Mouse (Mus musculus) midbrain, embryonic 15.5 days (tissue): ENCODE results near the gene Hoxd4. TPM values are rescaled to one million over a fixed set of nuclear protein-coding genes. Genes with fewer than 3 reads are reported as not detected.

Source experiments
- ATAC-seq: fragments of 200-750 bp; cut with Nextera tagmentation; replicated peaks from 2 replicates; pipeline ENCODE4 v1.8.0; 2017; ENCODE audit warnings: moderate TSS enrichment
- H3K27ac ChIP-seq: fragments of 300-500 bp; sonication (generic); 2 replicates; pipeline ENCODE4 v1.5.1; 2015; ENCODE audit warnings: mild to moderate bottlenecking, inconsistent platforms
- H3K27me3 ChIP-seq: fragments of 300-500 bp; sonication (generic); replicated peaks from 2 replicates; pipeline ENCODE4 v1.6.1; 2015; ENCODE audit warnings: inconsistent platforms
- H3K36me3 ChIP-seq: fragments of 300-500 bp; sonication (generic); replicated peaks from 2 replicates; pipeline ENCODE4 v1.6.1; 2015; ENCODE audit warnings: inconsistent platforms
- H3K4me1 ChIP-seq: fragments of 300-500 bp; sonication (generic); 2 replicates; pipeline ENCODE4 v1.6.1; 2015; ENCODE audit warnings: inconsistent platforms
- H3K4me2 ChIP-seq: fragments of 300-500 bp; sonication (generic); 2 replicates; pipeline ENCODE4 v1.6.1; 2015; ENCODE audit warnings: inconsistent platforms, mild to moderate bottlenecking, moderate library complexity
- H3K4me3 ChIP-seq: fragments of 300-500 bp; sonication (generic); 2 replicates; pipeline ENCODE4 v1.5.1; 2015; ENCODE audit warnings: mild to moderate bottlenecking, inconsistent platforms
- H3K9ac ChIP-seq: fragments of 300-500 bp; sonication (generic); 2 replicates; pipeline ENCODE4 v1.6.1; 2015; ENCODE audit warnings: mild to moderate bottlenecking, inconsistent platforms
- H3K9me3 ChIP-seq: fragments of 300-500 bp; sonication (generic); 2 replicates; pipeline ENCODE4 v1.6.1; 2016; ENCODE audit warnings: inconsistent platforms
- WGBS: fragments of 180-500 bp; shearing (Covaris S2); methylation state at CpG from one replicate; pipeline ENCODE4 v1.1.7; 2015; ENCODE audit warnings: mixed read lengths; 5-methylcytosine and 5-hydroxymethylcytosine counted together
- polyA plus RNA-seq: library from polyadenylated mRNA; unstranded; fragments of >200 nt; fragmentation: Nextera tagmentation; extraction: Ambion mirVana; gene quantifications from 2 replicates; pipeline ENCODE4 v1.2.1, GENCODE M21; 2015

Gene Hoxd4
- polyA plus RNA-seq, 1 experiment from 2014 or later, result not detected

- Histone ChIP-seq H3K9ac (no peak overlapping the region), H3K4me3 (no peak overlapping the region), H3K27ac (no peak overlapping the region), H3K36me3 (no peaks in the 10 kb centered on the region), H3K9me3 (no peaks in the 10 kb centered on the region), H3K4me1 (no peaks in the 10 kb centered on the region), H3K4me2 (no peak overlapping the region), H3K27me3 (peaks cover 99% of the 10 kb centered on the region)
- 6% methylated on average over 2 of the region's 2 CpGs for WGBS
- ATAC-seq, result no peak
Observed at GRCm38 (mm10) chr2:74720384-74720783, 8.7 kb downstream of the Hoxd4 start.

- Histone ChIP-seq H3K4me2 (no peak overlapping the region), H3K27ac (no peak overlapping the region), H3K4me3 (no peak overlapping the region), H3K9ac (no peak overlapping the region), H3K36me3 (no peaks in the 10 kb centered on the region), H3K27me3 (peaks cover 99% of the 10 kb centered on the region), H3K9me3 (no peaks in the 10 kb centered on the region), H3K4me1 (no peaks in the 10 kb centered on the region)
- no peak for ATAC-seq
- WGBS, result 2% methylated on average over 5 of the region's 5 CpGs
Observed at GRCm38 (mm10) chr2:74720955-74721491, 9.3 kb downstream of the Hoxd4 start.

- no peak overlapping the region for H3K4me2 ChIP-seq
- no peak overlapping the region for H3K27ac ChIP-seq
- H3K9ac ChIP-seq, result no peak overlapping the region
- no peaks in the 10 kb centered on the region for H3K36me3 ChIP-seq
- H3K9me3 ChIP-seq, result no peaks in the 10 kb centered on the region
- H3K4me1 ChIP-seq, result 0 out of 2 replicates have a peak, but pooled peaks cover 2% of the 10 kb centered on the region
- ATAC-seq, result no peak
- H3K27me3 ChIP-seq, result peaks cover 99% of the 10 kb centered on the region
- 5% methylated on average over 6 of the region's 6 CpGs for WGBS
- H3K4me3 ChIP-seq, result no peak overlapping the region
Observed at GRCm38 (mm10) chr2:74721882-74722281, 10.2 kb downstream of the Hoxd4 start.

- Histone ChIP-seq H3K4me1 (0 out of 2 replicates have a peak, but pooled peaks cover 3% of the 10 kb centered on the region), H3K27me3 (peaks cover 99% of the 10 kb centered on the region), H3K9ac (no peak overlapping the region), H3K4me3 (no peak overlapping the region), H3K9me3 (no peaks in the 10 kb centered on the region), H3K36me3 (no peaks in the 10 kb centered on the region), H3K27ac (no peak overlapping the region), H3K4me2 (no peak overlapping the region)
- 4% methylated on average over 8 of the region's 8 CpGs for WGBS
- ATAC-seq, result no peak
Observed at GRCm38 (mm10) chr2:74722949-74723348, 11.2 kb downstream of the Hoxd4 start.

GRCm38 (mm10) chr2:74724244-74725015, 12.7 kb downstream of the Hoxd4 start:
- Histone ChIP-seq H3K4me1 (0 out of 2 replicates have a peak, but pooled peaks cover 3% of the 10 kb centered on the region), H3K9me3 (no peaks in the 10 kb centered on the region), H3K36me3 (no peaks in the 10 kb centered on the region), H3K4me3 (no peak overlapping the region), H3K27ac (no peak overlapping the region), H3K27me3 (peaks cover 99% of the 10 kb centered on the region), H3K4me2 (no peak overlapping the region), H3K9ac (no peak overlapping the region)
- 7% methylated on average over 7 of the region's 7 CpGs for WGBS
- no peak for ATAC-seq

- Histone ChIP-seq H3K9me3 (no peaks in the 10 kb centered on the region), H3K4me2 (no peak overlapping the region), H3K27me3 (peaks cover 97% of the 10 kb centered on the region), H3K27ac (no peak overlapping the region), H3K4me3 (no peak overlapping the region), H3K9ac (no peak overlapping the region), H3K4me1 (0 out of 2 replicates have a peak, but pooled peaks cover 3% of the 10 kb centered on the region), H3K36me3 (no peaks in the 10 kb centered on the region)
- ATAC-seq, result no peak
- 2% methylated on average over 17 of the region's 17 CpGs for WGBS
Observed at GRCm38 (mm10) chr2:74725171-74725570, 13.4 kb downstream of the Hoxd4 start.

- no peak within 1 kb of the TSS for H3K27ac ChIP-seq
- no peak within 1 kb of the TSS for H3K4me3 ChIP-seq
- no peaks in the 10 kb centered on the region for H3K36me3 ChIP-seq
- H3K9me3 ChIP-seq, result no peaks in the 10 kb centered on the region
- H3K9ac ChIP-seq, result no peak within 1 kb of the TSS
- ATAC-seq, result no peak
- H3K4me1 ChIP-seq, result 0 out of 2 replicates have a peak, but pooled peaks cover 3% of the 10 kb centered on the region
- peaks cover 96% of the 10 kb centered on the region for H3K27me3 ChIP-seq
- H3K4me2 ChIP-seq, result peak within 1 kb of the TSS; percentile 6; the same call in 1 of the 2 replicates
- 3% methylated on average over 5 of the region's 5 CpGs for WGBS
Observed at GRCm38 (mm10) chr2:74726551-74726950, 14.8 kb downstream of the Hoxd4 start, which contains the start of gene Gm28230. Gm28230 (plus strand) TSS chr2:74726728.

- peaks cover 96% of the 10 kb centered on the region for H3K27me3 ChIP-seq
- H3K27ac ChIP-seq, result no peak overlapping the region
- no peak overlapping the region for H3K4me3 ChIP-seq
- peak overlapping the region; percentile 6; the same call in 1 of the 2 replicates for H3K4me2 ChIP-seq
- H3K36me3 ChIP-seq, result no peaks in the 10 kb centered on the region
- H3K9me3 ChIP-seq, result no peaks in the 10 kb centered on the region
- no peak overlapping the region for H3K9ac ChIP-seq
- under 1% methylated on average over 43 of the region's 43 CpGs for WGBS
- ATAC-seq, result no peak
- H3K4me1 ChIP-seq, result 0 out of 2 replicates have a peak, but pooled peaks cover 3% of the 10 kb centered on the region
Observed at GRCm38 (mm10) chr2:74726973-74727639, 15.4 kb downstream of the Hoxd4 start.

GRCm38 (mm10) chr2:74727640-74728302, 16.0 kb downstream of the Hoxd4 start:
- Histone ChIP-seq H3K36me3 (no peaks in the 10 kb centered on the region), H3K9me3 (no peaks in the 10 kb centered on the region), H3K27ac (no peak overlapping the region), H3K4me1 (0 out of 2 replicates have a peak, but pooled peaks cover 3% of the 10 kb centered on the region), H3K9ac (no peak overlapping the region), H3K4me3 (no peak overlapping the region), H3K4me2 (no peak overlapping the region), H3K27me3 (peaks cover 96% of the 10 kb centered on the region)
- no peak for ATAC-seq
- WGBS, result 1% methylated on average over 25 of the region's 25 CpGs

GRCm38 (mm10) chr2:74728303-74728680, 16.6 kb downstream of the Hoxd4 start:
- peaks cover 94% of the 10 kb centered on the region for H3K27me3 ChIP-seq
- no peak overlapping the region for H3K9ac ChIP-seq
- 0 out of 2 replicates have a peak, but pooled peaks cover 3% of the 10 kb centered on the region for H3K4me1 ChIP-seq
- H3K4me2 ChIP-seq, result no peak overlapping the region
- H3K27ac ChIP-seq, result no peak overlapping the region
- ATAC-seq, result no peak
- H3K9me3 ChIP-seq, result no peaks in the 10 kb centered on the region
- no peaks in the 10 kb centered on the region for H3K36me3 ChIP-seq
- under 1% methylated on average over 13 of the region's 13 CpGs for WGBS
- H3K4me3 ChIP-seq, result no peak overlapping the region

- WGBS, result 1% methylated on average over 8 of the region's 8 CpGs
- no peak overlapping the region for H3K4me2 ChIP-seq
Observed at GRCm38 (mm10) chr2:74730331-74730730, 18.6 kb downstream of the Hoxd4 start.

GRCm38 (mm10) chr2:74731055-74731454, 19.3 kb downstream of the Hoxd4 start:
- H3K4me1 ChIP-seq, result peaks cover 5% of the 10 kb centered on the region
- H3K4me3 ChIP-seq, result no peak overlapping the region
- no peaks in the 10 kb centered on the region for H3K36me3 ChIP-seq
- H3K27ac ChIP-seq, result no peak overlapping the region
- no peaks in the 10 kb centered on the region for H3K9me3 ChIP-seq
- peaks cover 93% of the 10 kb centered on the region for H3K27me3 ChIP-seq
- H3K4me2 ChIP-seq, result no peak overlapping the region
- no peak for ATAC-seq
- H3K9ac ChIP-seq, result no peak overlapping the region

More at GRCm38 (mm10) chr2:74730331-74730730, 18.6 kb downstream of the Hoxd4 start:
- ATAC-seq, result no peak
- Histone ChIP-seq H3K36me3 (no peaks in the 10 kb centered on the region), H3K27ac (no peak overlapping the region), H3K27me3 (peaks cover 93% of the 10 kb centered on the region), H3K4me3 (no peak overlapping the region), H3K9ac (no peak overlapping the region), H3K4me1 (0 out of 2 replicates have a peak, but pooled peaks cover 3% of the 10 kb centered on the region), H3K9me3 (no peaks in the 10 kb centered on the region)
